Mouse (Mus musculus) C2C12 (cell line): ENCODE results near the gene 1700016D06Rik.

Experiments
- CTCF ChIP-seq: IDR thresholded peaks from one replicate; pipeline ENCODE4 v1.5.1; 2011; ENCODE audit not compliant: control insufficient read depth, insufficient read depth, insufficient read length
- MYOD1 ChIP-seq: IDR thresholded peaks from one replicate; pipeline ENCODE4 v1.6.1; 2011; ENCODE audit warnings: low read depth; ENCODE audit not compliant: control insufficient read depth, insufficient read length
- MYOG ChIP-seq: IDR thresholded peaks from one replicate; pipeline ENCODE4 v1.6.1; 2011; ENCODE audit not compliant: control insufficient read depth, insufficient read length; ENCODE audit errors: extremely low read depth

GRCm38 (mm10) chr8:11700060-11701032, 517 bp downstream of the 1700016D06Rik start:
- TF ChIP-seq CTCF (peak; percentile 70), MYOD1 (no peak), MYOG (no peak)
